Mouse (Mus musculus): ENCODE results near the gene Nfasc.

Nfasc gene

GRCm38 (mm10) chr1:132741175-132741997 is at the start of gene Nfasc:
TSS of gene Nfasc (minus strand) at chr1:132741797.
- DNase-seq (ENCODE audit: low spot score in 2 of 2), result peak in 1 of 2 experiments; percentile 4

- no peak for DNase-seq (ENCODE audit: low spot score in 2 of 2)
Measured at GRCm38 (mm10) chr1:132791049-132791448, 49.5 kb upstream of the Nfasc start.

- no peak for DNase-seq (ENCODE audit: low spot score in 2 of 2)
Measured at GRCm38 (mm10) chr1:132786866-132787265, 45.3 kb upstream of the Nfasc start.

- DNase-seq (ENCODE audit: low spot score in 2 of 2), result no peak
Measured at GRCm38 (mm10) chr1:132781607-132782445, 40.2 kb upstream of the Nfasc start.

- no peak for DNase-seq (ENCODE audit: low spot score in 2 of 2)
Measured at GRCm38 (mm10) chr1:132780961-132781360, 39.4 kb upstream of the Nfasc start.

GRCm38 (mm10) chr1:132780254-132780653 is 38.7 kb upstream of the Nfasc start:
- DNase-seq (ENCODE audit: low spot score in 2 of 2), result no peak

- DNase-seq (ENCODE audit: low spot score in 2 of 2), result no peak
Measured at GRCm38 (mm10) chr1:132774959-132775358, 33.4 kb upstream of the Nfasc start.

GRCm38 (mm10) chr1:132771377-132771776 is 29.8 kb upstream of the Nfasc start:
- peak in 1 of 2 experiments; percentile 7 for DNase-seq (ENCODE audit: low spot score in 2 of 2)

GRCm38 (mm10) chr1:132769559-132769958 is 28.0 kb upstream of the Nfasc start:
- no peak for DNase-seq (ENCODE audit: low spot score in 2 of 2)

GRCm38 (mm10) chr1:132767422-132767821 is 25.8 kb upstream of the Nfasc start:
- no peak for DNase-seq (ENCODE audit: low spot score in 2 of 2)

- DNase-seq (ENCODE audit: low spot score in 2 of 2), result no peak
Measured at GRCm38 (mm10) chr1:132765887-132766651, 24.5 kb upstream of the Nfasc start.

- DNase-seq (ENCODE audit: low spot score in 2 of 2), result no peak
Measured at GRCm38 (mm10) chr1:132765222-132765621, 23.6 kb upstream of the Nfasc start.

- no peak for DNase-seq (ENCODE audit: low spot score in 2 of 2)
Measured at GRCm38 (mm10) chr1:132759390-132759789, 17.8 kb upstream of the Nfasc start.

- DNase-seq (ENCODE audit: low spot score in 2 of 2), result peak in 1 of 2 experiments; percentile 3
Measured at GRCm38 (mm10) chr1:132758656-132759370, 17.2 kb upstream of the Nfasc start.

- DNase-seq (ENCODE audit: low spot score in 2 of 2), result no peak
Measured at GRCm38 (mm10) chr1:132755211-132755610, 13.6 kb upstream of the Nfasc start.

- DNase-seq (ENCODE audit: low spot score in 2 of 2), result no peak
Measured at GRCm38 (mm10) chr1:132749217-132749884, 7.8 kb upstream of the Nfasc start.

GRCm38 (mm10) chr1:132746302-132746701 is 4.7 kb upstream of the Nfasc start:
- DNase-seq (ENCODE audit: low spot score in 2 of 2), result no peak

GRCm38 (mm10) chr1:132745636-132746035 is 4.0 kb upstream of the Nfasc start:
- no peak for DNase-seq (ENCODE audit: low spot score in 2 of 2)

GRCm38 (mm10) chr1:132739077-132739521 is 2.5 kb downstream of the Nfasc start:
- DNase-seq (ENCODE audit: low spot score in 2 of 2), result no peak

- no peak for DNase-seq (ENCODE audit: low spot score in 2 of 2)
Measured at GRCm38 (mm10) chr1:132736171-132736570, 5.4 kb downstream of the Nfasc start.

Measured in spleen, postnatal 14 days (tissue).